Mouse (Mus musculus) kidney, postnatal 25 days (tissue): ENCODE results near the gene Zfp503.

Experiments used
- DNase-seq, 2 experiments: peaks; one replicate each; pipeline ENCODE4 v3.0.0; 2021; ENCODE audit warnings: mixed read lengths in 2 of 2

The Zfp503 gene

GRCm38 (mm10) chr14:21993251-21994060, 4.1 kb upstream of the Zfp503 start:
- DNase-seq, result peak; percentile 70 to 81

GRCm38 (mm10) chr14:21992321-21992885, 3.0 kb upstream of the Zfp503 start:
- DNase-seq, result peak; percentile 31 to 58

DNA sequence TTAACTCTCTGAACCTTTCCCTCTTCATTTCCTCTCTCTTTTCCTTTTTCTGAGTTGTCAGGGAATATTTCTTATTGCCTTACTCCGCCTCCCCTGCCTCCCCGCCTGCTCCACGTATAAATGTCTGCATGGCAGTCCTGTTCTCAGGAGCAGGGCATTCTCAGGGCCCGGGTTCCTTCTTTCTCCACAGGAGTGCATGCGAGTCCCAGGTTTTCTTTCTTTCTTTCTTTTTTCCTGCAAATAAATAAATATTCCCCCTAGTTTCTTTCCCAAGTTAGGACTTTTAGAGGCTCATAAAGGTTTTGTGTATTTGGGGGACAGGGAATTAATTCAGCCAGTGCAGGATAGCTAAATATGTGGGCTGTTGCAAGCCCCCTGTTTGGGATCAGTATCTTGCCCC, 2.5 kb upstream of the Zfp503 start:
- DNase-seq, result peak; percentile 37 to 51

DNA sequence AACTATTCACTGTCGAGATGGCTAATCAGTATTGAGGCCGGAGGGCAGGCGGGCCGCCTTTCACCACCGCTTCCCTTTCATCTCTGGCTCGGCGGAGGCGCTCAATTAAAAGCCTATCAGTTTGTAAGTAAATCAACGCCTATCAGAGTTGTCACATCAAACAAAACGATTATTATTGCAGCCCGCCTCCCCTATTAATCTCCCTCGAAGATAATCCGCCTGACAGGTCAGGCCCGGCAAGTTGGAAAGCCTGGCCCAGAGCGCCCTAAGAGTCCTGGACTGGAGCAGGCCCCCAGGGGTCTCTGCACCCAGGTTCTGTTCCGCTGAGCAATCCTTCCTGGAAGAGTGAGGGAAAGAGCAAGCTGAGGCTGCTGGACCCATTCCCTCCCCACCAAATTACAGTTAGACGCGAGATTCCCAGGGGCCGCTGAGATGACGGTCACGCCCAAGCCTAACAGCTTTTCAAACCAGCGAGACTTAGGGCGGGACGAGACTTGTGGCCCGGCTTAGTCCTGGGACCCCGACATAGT, 1.9 kb upstream of the Zfp503 start:
- peak; percentile 72 to 81 for DNase-seq

DNA sequence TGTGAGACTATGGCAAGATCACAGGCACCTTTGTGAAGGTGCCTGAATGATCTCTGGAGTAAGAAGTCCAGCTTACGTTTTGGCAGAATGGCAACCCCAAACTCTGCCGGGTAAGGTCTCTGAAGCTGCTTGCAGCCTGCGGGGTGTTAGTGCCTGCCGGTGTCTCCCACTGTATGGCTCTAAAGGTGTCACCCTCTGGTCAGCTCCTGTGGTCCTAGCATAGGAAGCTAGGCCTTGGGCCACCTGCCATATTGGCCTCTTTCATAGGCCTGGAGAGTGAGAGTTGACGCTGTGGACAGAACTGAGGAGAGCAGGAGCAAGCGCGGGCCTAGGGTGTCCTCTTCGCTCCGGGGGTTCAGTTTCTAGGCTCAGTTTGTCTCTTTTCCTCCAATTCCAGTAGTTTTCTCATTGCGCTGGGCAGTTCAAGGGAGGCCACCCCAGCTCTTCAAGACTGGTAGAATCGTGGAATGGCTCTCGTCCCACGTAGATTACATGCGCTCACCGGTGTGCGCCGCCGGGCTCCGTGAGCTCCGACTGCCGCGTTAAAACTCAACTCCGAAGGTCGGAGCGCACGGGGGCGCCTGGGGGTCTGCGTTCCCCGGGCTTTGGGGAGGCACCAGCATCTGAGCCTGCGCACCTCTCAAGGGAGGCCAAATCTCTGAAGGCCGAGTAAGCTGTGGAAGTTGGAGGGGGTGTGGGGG, 1.1 kb upstream of the Zfp503 start:
- DNase-seq, result peak; percentile 56 to 70

- DNase-seq, result peak; percentile 67 to 81
Measured at GRCm38 (mm10) chr14:21988577-21989290, 667 bp downstream of the Zfp503 start.

- DNase-seq, result peak; percentile 97 to 99
Measured at GRCm38 (mm10) chr14:21987660-21988576, 1.5 kb downstream of the Zfp503 start.

- DNase-seq, result peak; percentile 58 to 84
Measured at GRCm38 (mm10) chr14:21986733-21987659, 2.4 kb downstream of the Zfp503 start.

GRCm38 (mm10) chr14:21985981-21986732, 3.2 kb downstream of the Zfp503 start:
- peak; percentile 87 to 91 for DNase-seq

DNA sequence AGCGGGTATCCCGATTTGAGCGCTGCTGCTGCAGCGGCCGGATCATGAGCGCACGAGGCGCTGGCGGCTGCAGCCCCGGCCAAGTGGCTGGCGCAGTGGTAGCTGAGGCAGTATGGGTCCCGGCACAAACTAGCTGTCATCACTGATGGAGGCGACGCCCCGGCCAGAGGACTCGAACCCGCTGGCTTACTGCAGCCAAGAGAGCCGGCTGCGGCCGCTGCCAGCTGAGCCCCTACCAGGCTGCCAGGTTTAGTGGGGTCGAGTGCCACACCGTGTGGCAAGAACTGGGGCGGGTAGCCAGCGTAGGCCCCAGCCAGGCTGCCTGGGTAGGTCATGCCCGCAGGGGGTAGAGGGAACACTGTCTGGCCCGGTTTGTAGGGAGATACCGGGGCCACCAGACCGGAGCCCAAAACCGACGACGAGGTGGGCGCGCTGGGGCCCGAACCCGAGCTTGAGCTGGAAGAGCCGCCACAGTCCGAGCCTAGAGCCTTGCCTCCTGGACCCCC, 3.9 kb downstream of the Zfp503 start:
- DNase-seq, result peak; percentile 43 to 70

- peak; percentile 69 to 83 for DNase-seq
Measured at GRCm38 (mm10) chr14:21984757-21985425, 4.5 kb downstream of the Zfp503 start.

GRCm38 (mm10) chr14:21983950-21984730, 5.3 kb downstream of the Zfp503 start:
- DNase-seq, result no peak

- DNase-seq, result peak; percentile 49 to 77
Measured at GRCm38 (mm10) chr14:21983311-21983949, 6.0 kb downstream of the Zfp503 start.

GRCm38 (mm10) chr14:21982592-21983310, 6.7 kb downstream of the Zfp503 start:
- DNase-seq, result peak; percentile 62 to 82

- peak; percentile 50 to 79 for DNase-seq
Measured at GRCm38 (mm10) chr14:21982096-21982591, 7.3 kb downstream of the Zfp503 start.

DNA sequence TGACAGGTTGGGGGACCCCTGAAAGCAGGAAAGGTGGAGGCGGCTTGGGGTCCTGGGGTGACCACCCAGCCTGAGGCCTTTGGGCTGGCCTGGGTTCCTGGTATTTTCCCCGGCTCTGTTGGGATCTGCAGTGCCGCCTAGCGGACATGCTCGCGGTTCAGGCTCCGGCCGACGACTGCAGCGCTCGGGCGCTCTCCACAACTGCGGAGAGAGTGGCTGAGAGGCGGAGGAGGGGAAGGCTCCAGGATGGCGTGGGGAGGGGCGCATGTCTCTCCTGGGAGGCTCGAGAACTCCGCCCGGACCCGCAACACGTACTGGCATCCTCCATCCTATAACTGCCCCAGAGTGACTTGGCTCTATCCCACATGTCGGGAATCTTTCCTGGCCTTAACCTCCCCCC, 7.9 kb downstream of the Zfp503 start:
- peak; percentile 91 for DNase-seq

DNA sequence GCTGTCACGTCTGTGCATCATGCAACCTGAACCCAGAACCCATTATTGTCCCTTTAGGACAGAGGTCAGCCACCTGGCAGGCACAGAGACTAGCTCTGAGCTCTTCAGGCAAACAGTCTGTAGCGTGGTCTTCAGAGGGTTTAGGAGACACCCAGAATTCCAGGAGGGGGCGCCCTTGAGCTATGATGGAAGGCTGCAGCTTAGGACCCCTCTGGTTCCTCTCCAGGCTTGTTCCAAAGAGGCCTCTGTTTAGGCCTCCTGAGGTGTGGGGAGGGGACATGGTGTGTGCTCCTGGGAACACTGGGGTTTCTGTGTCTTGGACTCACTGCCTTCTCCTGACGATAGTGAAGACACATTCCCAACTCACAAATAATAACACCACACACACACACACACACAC, 20.4 kb downstream of the Zfp503 start:
- peak; percentile 82 to 90 for DNase-seq
